Mouse (Mus musculus) cerebellum, adult 9-10 months (tissue): ENCODE data around the gene Ids.
"Not testable (repeated sequence)": the region's sequence is repeated elsewhere in the genome, so short reads cannot be mapped to it uniquely, and the experiment has no call there.

Source experiments
- DNase-seq: peaks from one replicate; pipeline ENCODE4 v3.0.0; 2022

Gene Ids

GRCm38 (mm10) chrX:70364661-70365613 is at the start of gene Ids:
Ids (minus strand) TSS chrX:70365084.
- DNase-seq: peak; percentile 88

- not testable (repeated sequence) for DNase-seq
These were observed 27.8 kb upstream of the Ids start for GRCm38 (mm10) chrX:70392636-70393035.

- DNase-seq: no peak
These were observed 21.1 kb upstream of the Ids start for GRCm38 (mm10) chrX:70385962-70386351.

- peak; percentile 88 for DNase-seq
These were observed 20.5 kb upstream of the Ids start, which contains the start of gene 1110012L19Rik for GRCm38 (mm10) chrX:70385276-70385961. 1110012L19Rik (plus strand) TSS chrX:70385877.

- no peak for DNase-seq
These were observed 20.0 kb upstream of the Ids start for GRCm38 (mm10) chrX:70384917-70385275.

- not testable (repeated sequence) for DNase-seq
These were observed 9.7 kb upstream of the Ids start for GRCm38 (mm10) chrX:70374469-70375110.

- not testable (repeated sequence) for DNase-seq
These were observed 4.9 kb upstream of the Ids start for GRCm38 (mm10) chrX:70369758-70370157.

GRCm38 (mm10) chrX:70364202-70364601 is 682 bp downstream of the Ids start:
- DNase-seq: no peak

- DNase-seq: no peak
These were observed 1.4 kb downstream of the Ids start for GRCm38 (mm10) chrX:70363446-70363845.

GRCm38 (mm10) chrX:70362985-70363384 is 1.9 kb downstream of the Ids start:
- DNase-seq: no peak

- peak; percentile 80 for DNase-seq
These were observed 34.6 kb downstream of the Ids start for GRCm38 (mm10) chrX:70330202-70330843.

- no peak for DNase-seq
These were observed 36.2 kb downstream of the Ids start for GRCm38 (mm10) chrX:70328530-70329143.

- DNase-seq: no peak
These were observed 37.2 kb downstream of the Ids start for GRCm38 (mm10) chrX:70327656-70328055.

GRCm38 (mm10) chrX:70319254-70319653 is 45.6 kb downstream of the Ids start:
- DNase-seq: no peak

GRCm38 (mm10) chrX:70314949-70315641 is 49.8 kb downstream of the Ids start:
- DNase-seq: peak; percentile 53
